Mouse (Mus musculus): ENCODE results near the gene Nt5c3b. TPM values are rescaled to one million over a fixed set of nuclear protein-coding genes. Genes with fewer than 3 reads are reported as not detected.
A peak's percentile ranks its signal among the peaks of the same experiment; 100 is the strongest.

The Nt5c3b gene
- total RNA-seq (2022), result 1 to 10 TPM; 6.2 to 8.4 (median 7.7) TPM

DNA sequence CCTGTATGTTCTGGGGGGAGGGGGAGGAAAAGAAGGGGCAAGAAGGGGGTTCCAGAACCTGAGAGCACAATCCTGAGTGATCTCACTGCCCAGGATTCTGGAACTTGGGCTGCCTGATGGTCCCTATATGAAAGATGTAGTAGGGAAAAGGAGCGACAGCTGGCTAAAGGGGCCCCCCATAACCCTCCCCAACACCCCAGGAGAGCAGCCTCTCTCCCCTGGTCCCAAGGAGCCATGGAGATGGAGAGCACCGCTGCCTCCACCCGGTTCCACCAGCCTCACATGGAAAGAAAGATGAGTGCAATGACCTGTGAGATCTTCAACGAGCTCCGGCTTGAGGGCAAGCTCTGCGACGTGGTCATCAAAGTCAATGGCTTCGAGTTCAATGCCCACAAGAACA lies at the start of gene Nt5c3b, which contains the start of gene Klhl10:
Gene Nt5c3b (minus strand): TSS at position 12 of the 400 bp plus-strand sequence.
Gene Klhl10 (plus strand): TSS at position 121 of the 400 bp plus-strand sequence.
- no peak for DNase-seq (ENCODE audit: low spot score in 2 of 2)

GRCm38 (mm10) chr11:100490951-100491350 lies 49.3 kb upstream of the Nt5c3b start:
- no peak for DNase-seq (ENCODE audit: low spot score in 2 of 2)

GRCm38 (mm10) chr11:100485801-100486538 lies 44.4 kb upstream of the Nt5c3b start:
- DNase-seq (ENCODE audit: low spot score in 2 of 2), result no peak

- no peak for DNase-seq (ENCODE audit: low spot score in 2 of 2)
Observed at GRCm38 (mm10) chr11:100484461-100484860, 42.9 kb upstream of the Nt5c3b start.

GRCm38 (mm10) chr11:100479152-100479551 lies 37.5 kb upstream of the Nt5c3b start:
- DNase-seq (ENCODE audit: low spot score in 2 of 2), result no peak

DNA sequence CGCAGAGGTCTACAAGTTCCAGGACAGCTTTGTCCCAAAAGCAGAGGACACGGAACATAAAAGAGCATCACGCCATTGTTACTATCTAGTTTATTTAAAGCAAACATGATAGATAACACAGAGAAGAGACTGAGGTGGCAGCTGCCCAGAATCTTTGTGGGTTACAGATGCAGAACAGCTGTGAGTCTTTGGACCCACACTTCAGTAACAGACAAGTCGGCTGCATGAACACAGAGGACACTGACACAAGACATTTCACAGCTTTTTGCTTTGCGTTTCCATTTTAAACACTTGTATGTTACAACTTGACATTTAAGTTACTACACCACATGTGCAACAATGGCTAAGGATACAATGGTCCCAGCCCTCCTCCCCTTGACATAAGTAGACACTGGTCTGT lies 34.7 kb upstream of the Nt5c3b start:
- no peak for DNase-seq (ENCODE audit: low spot score in 2 of 2)

DNA sequence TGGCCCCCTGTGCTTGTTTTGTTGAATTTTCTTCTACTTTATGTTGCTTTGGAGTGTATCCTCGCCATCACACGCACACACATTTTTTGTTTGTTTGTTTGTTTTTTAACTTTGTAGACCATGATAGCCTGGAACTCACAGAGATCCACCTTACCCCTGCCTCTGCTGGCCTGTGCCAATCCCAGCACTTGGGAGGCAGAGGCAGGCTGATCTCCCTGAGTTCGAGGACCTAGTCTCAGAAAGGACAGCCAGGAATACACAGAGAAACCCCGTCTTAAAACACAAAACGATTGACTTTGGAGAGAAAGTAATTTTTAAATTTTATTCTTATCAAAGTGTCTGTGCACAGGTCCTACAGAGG lies 31.3 kb upstream of the Nt5c3b start:
- DNase-seq (ENCODE audit: low spot score in 2 of 2), result no peak

- DNase-seq (ENCODE audit: low spot score in 2 of 2), result peak; percentile 76 to 87
Observed at GRCm38 (mm10) chr11:100472197-100472934, 30.8 kb upstream of the Nt5c3b start, which contains the start of gene Klhl11. Gene Klhl11 (minus strand): TSS chr11:100472741.

DNA sequence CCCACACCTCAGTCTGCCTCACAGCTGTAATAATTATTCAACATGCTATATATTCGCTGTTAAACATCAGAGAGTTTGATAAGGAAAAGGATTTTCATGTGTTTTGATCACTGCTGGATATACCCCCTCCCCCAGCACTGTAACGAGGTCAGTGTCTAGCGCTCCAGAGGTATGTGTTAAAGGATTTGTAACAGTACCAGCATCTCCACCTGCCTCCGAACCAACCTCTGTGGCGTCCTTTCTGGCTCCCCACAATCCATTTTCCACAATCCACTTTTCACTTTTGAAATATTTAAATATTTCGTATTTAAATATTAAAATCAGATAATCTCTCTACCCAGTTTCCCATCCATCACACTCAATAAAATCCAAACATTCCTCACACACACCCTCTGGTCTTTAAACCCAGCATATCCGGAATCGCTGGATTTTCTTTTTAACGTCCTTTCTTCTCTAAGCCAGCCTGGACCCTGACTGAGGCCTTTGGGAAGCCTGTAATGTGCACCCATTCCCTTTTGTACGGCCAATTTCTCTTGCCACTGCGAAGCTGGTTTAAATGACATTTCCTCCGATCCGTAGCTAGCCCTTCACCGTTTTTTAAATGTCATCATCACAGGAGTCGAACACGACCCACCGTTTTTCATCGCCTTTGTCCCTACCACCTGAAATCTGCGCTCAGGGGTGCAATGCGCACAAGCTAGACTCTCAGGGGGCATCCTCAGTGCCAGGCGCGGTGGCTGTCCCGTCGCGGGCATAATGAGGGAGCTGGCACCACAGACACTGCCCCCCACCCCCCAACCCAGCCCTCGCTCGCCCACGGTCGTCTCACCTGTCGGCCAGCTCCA lies 30.0 kb upstream of the Nt5c3b start:
- no peak for DNase-seq (ENCODE audit: low spot score in 2 of 2)

GRCm38 (mm10) chr11:100465833-100466232 lies 24.2 kb upstream of the Nt5c3b start:
- DNase-seq (ENCODE audit: low spot score in 2 of 2), result no peak

GRCm38 (mm10) chr11:100465229-100465792 lies 23.7 kb upstream of the Nt5c3b start:
- no peak for DNase-seq (ENCODE audit: low spot score in 2 of 2)

- no peak for DNase-seq (ENCODE audit: low spot score in 2 of 2)
Observed at GRCm38 (mm10) chr11:100462699-100463098, 21.1 kb upstream of the Nt5c3b start.

GRCm38 (mm10) chr11:100457711-100458110 lies 16.1 kb upstream of the Nt5c3b start:
- DNase-seq (ENCODE audit: low spot score in 2 of 2), result no peak

DNA sequence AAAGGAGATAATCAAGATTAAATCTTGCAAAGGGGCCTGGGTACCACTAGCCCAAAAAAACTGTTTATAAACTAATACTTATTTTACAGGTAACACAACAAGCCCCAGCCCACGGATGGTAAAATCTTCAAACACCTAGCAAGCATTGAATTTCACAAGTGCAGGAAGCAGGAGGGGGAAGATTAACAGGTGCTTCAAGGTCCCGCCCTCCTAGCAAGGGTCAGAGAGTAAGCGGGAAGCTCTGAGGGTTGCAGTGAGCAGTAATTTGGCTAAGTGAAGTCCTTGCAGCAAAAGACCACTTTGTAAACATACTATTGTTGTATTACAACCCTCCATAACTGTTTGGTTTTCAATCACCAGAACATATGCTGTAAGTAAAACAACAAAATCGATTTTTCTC lies 15.6 kb upstream of the Nt5c3b start:
- DNase-seq (ENCODE audit: low spot score in 2 of 2), result no peak

DNA sequence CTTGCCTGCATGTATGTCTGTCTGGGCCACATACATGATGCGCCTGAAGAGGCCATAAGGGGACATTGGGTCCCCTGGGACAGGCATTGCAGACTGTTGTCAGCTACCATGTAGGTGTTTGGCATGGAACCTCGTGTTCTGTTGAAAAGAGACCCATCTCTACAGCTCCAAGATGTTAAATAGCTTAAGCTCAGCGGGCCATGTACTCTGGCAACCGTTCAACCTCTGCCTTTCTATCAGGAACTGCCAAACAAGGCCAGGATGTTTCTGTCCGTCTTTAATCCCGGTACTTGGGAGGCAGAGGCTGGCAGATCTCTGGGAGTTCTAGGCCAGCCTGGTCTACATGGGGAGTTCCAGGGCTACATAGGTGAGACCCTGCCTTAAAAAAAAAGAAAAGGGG lies 1.0 kb upstream of the Nt5c3b start:
- DNase-seq (ENCODE audit: low spot score in 2 of 2), result no peak

GRCm38 (mm10) chr11:100440691-100441522 lies 701 bp downstream of the Nt5c3b start:
- peak; percentile 72 to 77 for DNase-seq (ENCODE audit: low spot score in 2 of 2)

GRCm38 (mm10) chr11:100437901-100438300 lies 3.7 kb downstream of the Nt5c3b start:
- no peak for DNase-seq (ENCODE audit: low spot score in 2 of 2)

GRCm38 (mm10) chr11:100435678-100436246 lies 5.8 kb downstream of the Nt5c3b start:
- no peak for DNase-seq (ENCODE audit: low spot score in 2 of 2)

- DNase-seq (ENCODE audit: low spot score in 2 of 2), result no peak
Observed at GRCm38 (mm10) chr11:100432002-100432401, 9.6 kb downstream of the Nt5c3b start.

DNA sequence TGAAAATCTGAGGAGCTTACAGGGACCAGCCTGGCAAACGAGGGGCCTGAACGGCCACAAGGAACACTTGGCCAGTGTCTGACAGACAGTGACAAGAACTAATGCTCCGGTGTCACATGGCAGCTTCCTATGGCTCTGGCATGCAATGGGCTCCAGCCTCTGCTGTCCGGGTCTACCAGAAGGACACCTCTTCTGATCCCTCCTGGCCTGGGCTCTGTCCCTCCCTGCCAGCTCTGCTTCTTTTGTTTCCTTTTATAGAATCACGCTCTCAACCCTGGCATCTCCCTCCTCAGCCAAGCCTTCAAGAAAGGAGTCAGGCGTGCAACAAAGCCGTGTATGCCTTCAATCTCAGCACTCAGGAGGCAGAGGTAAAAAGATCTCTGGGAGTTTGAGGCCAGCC lies 11.6 kb downstream of the Nt5c3b start:
- DNase-seq (ENCODE audit: low spot score in 2 of 2), result no peak

Measured in gastrocnemius, adult 8-10 months (tissue).